Mouse (Mus musculus) left cerebral cortex, postnatal 10 days (tissue): ENCODE data around the gene Cdk4. TPM values are rescaled to one million over a fixed set of nuclear protein-coding genes. Genes with fewer than 3 reads are reported as not detected.
"Not testable (repeated sequence)": the region's sequence is repeated elsewhere in the genome, so short reads cannot be mapped to it uniquely, and the experiment has no call there.

ENCODE experiments used
- DNase-seq, 2 experiments: peaks; one replicate each; pipeline ENCODE4 v3.0.0; 2021 to 2022; ENCODE audit warnings: low spot score in 2 of 2, mixed read lengths in 1 of 2; ENCODE audit errors: extremely low spot score in 1 of 2
- intact Hi-C: fragments of 180-260 bp; cut with DNase I; formaldehyde crosslinking; loops from one replicate; pipeline ENCODE4 v1.15.1; 2025
- total RNA-seq, 2 experiments: library from RNA; stranded (reverse); gene quantifications; 2 replicates each; pipeline ENCODE4 v1.2.3; 2021

The Cdk4 gene
- total RNA-seq, 2 experiments from 2014 or later, result 114 to 123 TPM

DNA sequence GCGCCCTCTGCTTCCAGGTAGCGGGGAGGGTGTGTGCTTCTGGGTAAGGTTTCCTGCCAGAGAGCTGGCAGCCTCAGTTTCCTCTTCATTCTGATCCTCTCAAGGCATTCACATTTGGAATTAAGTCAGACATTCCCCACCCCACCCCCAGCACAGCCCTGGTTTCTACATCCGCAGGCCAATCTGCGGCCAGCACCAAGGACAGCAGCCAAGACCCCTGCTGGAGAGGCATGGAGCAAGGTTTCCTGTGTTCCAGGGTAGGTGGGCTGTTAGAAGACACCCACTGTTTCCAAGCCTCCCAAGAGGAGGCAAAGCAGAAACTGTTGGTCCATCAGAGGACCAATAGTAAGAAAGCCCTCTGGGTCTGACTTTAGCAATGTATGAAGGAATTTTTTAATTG lies 8.7 kb upstream of the Cdk4 start:
- intact Hi-C loops, result no loop called here
- DNase-seq, result no peak

DNA sequence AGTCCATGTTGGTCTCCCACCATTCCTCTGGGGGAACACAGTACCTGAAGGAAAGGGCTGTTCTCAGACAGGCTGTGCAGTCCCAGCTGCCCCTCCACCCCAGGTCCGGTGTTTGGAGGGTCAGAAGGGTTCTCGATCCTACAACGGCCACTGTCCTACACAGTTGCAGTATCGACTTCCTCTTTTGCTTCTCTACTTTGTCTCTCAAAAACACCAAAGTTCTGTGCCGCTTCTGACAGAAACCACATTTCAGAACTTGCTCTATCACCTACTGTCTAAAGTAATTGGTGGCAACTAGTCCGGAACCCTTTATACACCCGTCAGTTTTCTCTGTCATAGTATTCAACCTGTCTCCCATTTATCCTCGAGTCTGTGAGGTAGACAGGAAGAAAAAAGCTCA lies 7.9 kb upstream of the Cdk4 start:
- no peak for DNase-seq
- intact Hi-C loops, result no loop called here

DNA sequence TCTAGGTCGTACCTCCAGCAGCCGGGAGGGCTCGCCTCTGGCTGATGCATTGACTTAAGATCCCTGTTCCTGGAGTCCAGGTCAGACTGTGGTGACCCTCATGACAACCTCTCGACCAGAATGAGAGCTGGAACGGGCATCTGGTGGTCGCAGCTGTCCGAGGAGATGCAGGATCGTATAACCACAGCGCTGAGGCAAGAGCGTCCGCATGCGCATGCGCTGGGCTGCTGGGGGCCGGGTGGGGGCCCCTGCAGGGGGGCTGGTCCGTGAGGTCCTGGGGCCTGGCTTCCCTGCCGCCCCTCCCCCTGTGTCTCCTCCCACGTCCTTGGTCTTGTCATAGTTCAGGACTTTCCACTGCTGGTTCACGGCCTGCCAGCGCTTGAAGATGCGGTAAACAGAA lies 6.8 kb upstream of the Cdk4 start:
- no peak for DNase-seq

DNA sequence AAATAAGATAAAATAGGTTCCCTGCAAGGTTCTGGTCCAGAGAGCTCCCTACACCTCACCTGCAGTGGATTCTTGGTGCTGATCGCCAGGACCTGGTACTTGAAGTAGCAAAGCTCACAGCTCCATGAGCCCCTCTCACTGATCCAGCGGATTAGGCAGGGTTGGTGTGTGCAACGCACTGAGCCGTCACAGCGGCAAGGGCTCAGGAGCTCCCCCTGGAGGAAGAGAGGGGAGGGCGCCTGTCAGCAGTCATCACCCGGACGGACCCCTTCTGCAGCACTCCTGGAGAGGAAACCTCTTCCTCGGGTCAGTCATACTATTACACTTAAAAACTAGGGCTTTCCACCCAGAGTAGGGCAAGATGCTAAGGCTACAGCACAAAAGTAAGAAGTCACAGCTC lies 5.2 kb upstream of the Cdk4 start:
- DNase-seq, result peak in 1 of 2 experiments; percentile 82
- intact Hi-C loops, result no loop called here

More for the DNA sequence above, 6.8 kb upstream of the Cdk4 start:
- intact Hi-C loops, result no loop called here

DNA sequence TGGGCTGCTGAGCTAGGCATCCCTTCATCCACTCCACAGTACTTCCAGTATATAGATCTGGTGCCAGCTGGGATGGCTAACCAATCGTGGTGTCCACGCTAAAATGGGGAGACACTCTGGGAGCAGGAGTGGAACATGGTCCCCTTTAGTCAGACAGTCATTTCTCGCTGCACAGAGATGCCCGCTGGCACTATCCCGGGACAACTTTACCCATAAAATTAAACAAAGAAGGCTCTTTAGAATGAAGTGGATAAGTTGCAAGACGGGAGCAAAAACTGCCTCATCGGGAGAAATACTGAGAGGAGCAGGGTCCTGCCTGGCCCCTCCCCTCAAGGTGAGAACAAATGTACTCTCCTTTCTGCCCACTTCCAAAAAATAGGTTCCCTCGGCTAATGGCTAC lies 4.6 kb upstream of the Cdk4 start:
- DNase-seq, result no peak
- intact Hi-C loops, result no loop called here

DNA sequence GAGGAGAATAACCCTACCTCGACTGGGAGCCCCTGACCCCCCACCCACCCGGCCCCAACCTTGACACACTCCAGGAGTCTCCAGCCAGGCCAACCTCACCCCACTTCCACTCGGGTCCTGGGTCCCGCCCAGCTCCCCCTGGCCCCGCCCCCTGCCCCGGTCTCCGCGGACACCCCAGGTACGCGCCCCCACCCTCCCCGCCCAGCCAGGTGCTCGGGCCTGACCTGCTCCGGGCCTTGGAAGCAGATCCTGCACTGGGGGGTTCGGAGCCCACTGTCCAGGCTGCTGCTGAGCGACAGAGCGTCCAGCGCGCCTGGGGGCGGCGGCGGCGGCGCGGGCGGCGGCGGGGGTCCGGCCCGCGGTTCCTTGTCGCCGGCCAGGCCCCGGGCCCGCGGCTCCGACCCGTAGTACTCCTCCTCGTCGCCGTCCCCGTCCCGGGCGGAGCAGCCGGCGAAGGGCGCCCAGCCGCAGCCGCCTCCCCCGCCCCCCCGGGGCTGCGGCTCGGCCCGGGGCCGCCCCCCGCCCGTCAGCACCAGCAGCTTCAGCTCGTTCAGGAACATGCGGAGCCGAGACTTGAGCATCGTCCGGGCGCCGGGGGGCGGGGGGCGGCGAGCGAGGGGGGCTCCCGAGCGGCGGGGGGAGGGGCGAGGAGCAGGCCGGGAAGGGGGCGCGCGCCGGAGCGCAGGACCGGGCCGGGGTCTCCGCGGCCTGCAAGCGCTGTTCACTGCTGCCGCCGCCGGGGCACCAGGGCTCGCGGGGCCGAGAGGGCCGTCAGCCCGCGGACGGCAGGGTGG lies 4.0 kb upstream of the Cdk4 start:
- DNase-seq, result peak in 1 of 2 experiments; percentile 72

DNA sequence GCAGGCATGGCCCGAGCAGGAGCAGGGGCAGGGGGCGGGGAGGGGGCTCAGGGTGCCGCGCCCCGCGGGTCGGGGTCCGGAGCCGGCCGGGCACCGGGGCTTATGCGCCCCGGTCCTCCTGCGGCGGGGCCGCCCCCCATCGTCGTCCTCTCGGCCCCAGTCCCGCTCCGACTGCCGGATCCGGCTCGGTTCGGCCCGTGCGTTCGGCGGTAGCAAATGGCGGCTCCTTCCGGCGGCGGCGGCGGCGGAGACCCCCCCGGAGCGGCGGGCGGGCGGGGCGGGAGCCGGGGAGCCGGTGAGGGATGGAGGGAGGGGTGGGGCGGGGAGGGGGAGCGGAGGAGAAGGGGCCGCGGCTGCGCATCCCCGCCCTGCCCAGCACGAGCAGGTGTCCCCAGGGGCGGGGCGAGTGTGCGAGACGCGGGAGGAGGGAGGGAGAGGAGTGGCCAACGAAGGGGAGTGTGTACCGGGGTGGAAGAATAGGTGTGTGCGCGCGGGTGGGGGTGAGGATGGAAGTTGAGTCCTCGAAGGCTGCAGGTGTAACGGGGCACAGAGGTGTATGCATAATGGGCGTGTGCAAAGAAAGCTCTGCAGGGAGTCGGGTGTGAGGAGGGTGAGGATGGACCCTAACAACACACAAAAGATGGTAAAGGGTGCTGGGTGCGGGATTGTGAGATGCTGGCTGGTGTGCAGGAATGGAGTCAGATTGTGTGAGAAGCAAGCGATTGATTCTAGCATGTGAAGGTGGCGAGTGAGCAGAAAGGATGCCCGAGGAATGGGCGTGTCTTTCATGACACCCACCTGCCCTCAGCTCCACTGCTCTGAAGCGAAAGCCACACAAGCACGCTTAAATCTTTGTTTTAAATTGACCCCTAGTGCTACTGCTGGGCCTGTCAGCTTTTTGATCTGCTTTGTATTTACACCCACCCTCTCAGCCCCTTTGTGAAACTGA lies 3.1 kb upstream of the Cdk4 start, which contains the start of gene March9:
TSS of gene March9 (minus strand) at position 217 of the 949 bp plus-strand sequence.
- DNase-seq, result peak; percentile 71 to 86
- intact Hi-C loops, result no loop called here

More for the DNA sequence above, 4.0 kb upstream of the Cdk4 start:
- intact Hi-C loops, result no loop called here

DNA sequence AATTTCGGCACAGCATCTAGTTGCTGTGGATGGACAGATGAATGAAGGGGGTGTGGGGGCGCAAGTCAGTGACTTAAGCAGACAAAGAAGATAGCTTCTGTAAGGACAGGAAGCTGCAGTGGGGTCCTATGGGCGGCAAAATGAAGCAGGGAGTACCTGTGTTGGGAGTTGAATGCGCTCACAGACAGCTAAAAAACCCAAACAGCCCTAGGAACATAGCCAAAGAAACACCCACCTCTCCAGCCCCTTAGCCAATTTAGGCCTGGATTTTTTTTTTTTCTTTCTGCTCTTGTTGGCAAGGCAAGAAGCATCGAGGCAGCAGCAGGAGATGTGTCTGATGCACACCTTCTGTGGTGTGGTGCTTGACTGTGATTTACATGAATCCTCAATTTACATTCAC lies 2.2 kb upstream of the Cdk4 start:
- peak in 1 of 2 experiments; percentile 18 for DNase-seq
- intact Hi-C loops, result no loop called here

DNA sequence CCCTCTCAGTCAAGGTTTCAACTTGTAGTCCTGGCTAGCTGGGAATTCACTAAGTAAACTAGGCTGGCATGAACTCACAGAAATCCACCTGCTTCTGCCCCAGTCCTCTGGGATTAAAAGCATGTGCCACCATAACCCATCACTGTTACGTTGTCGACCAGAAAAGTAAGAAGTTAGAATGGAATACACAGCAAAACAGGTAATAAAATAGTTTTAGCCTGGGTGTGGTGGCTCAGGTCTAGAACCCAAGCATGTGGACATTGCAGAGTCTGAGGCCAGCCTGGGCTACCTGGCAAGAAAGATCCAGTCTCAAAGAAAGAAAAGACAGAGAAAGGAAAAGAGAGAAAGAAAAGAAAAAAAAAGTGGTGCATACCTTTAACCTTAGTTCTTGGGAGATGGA lies 1.8 kb upstream of the Cdk4 start:
- intact Hi-C loops, result no loop called here
- no peak for DNase-seq

DNA sequence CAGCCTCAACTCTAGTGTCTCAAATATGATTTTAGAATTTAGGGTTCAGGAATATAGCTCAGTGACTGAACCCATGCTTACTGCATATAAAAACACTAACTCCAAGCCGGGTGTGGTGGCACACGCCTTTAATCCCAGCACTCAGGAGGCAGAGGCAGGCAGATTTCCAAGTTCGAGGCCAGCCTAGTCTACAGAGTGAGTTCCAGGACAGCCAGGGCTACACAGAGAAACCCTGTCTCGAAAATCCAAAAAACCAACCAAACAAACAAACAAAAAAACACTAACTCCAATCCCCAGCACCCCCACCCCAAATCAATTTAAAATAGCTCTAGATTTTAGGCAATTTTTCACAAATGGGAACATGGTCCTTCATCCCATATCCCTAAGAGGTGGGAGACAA lies 1.2 kb upstream of the Cdk4 start:
- intact Hi-C loops, DNase-seq: not testable (repeated sequence)

DNA sequence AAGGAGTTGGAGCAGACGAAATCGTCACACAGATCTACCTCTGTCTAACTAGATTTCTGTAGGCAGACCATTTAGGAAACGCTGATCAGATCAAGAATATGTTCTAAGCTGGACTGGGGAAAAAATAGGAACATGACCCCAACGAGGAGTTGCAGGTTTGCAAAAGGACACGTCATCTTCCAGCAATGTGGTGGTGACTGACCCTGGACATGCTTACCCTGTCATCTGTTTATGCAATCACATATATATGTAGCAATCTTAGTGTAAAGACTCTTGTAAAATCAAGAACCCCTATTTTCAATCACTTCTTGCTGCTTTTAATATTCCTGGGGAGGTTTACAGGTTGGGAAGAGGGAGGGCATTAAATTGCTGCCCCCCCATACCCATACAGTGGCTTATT lies 831 bp upstream of the Cdk4 start:
- no peak for DNase-seq
- intact Hi-C loops, result no loop called here

DNA sequence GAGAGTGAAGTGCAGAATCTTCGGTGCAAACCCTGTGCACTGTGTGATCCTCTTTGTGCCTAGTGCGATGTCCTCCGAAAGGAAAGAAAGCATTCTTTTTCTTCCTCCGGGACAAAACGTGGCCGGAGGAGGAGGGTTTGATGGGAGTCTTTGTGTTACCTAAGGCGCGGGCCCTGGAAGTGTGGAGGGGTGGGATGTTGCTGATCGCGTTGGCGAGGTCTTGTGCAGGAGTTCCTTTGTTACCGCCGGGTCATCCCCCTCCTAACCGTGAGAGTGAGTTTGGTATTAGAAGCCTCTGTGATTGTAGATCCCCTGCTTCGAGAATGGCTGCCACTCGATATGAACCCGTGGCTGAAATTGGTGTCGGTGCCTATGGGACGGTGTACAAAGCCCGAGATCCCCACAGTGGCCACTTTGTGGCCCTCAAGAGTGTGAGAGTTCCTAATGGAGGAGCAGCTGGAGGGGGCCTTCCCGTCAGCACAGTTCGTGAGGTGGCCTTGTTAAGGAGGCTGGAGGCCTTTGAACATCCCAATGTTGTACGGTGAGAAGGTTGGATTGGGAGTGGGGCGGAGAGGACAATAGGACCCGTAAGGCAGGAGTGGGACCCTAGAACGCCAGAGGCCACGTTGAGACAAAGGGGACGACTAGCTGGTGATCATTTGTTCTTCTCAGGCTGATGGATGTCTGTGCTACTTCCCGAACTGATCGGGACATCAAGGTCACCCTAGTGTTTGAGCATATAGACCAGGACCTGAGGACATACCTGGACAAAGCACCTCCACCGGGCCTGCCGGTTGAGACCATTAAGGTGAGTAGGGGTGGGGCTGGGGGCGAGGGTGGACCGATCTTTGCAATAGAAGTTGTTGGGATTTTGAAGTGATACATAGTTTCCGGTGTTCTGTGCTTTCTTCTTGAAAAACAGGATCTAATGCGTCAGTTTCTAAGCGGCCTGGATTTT lies 858 bp downstream of the Cdk4 start:
- DNase-seq, result peak in 1 of 2 experiments; percentile 47
- intact Hi-C loops, result no loop called here

DNA sequence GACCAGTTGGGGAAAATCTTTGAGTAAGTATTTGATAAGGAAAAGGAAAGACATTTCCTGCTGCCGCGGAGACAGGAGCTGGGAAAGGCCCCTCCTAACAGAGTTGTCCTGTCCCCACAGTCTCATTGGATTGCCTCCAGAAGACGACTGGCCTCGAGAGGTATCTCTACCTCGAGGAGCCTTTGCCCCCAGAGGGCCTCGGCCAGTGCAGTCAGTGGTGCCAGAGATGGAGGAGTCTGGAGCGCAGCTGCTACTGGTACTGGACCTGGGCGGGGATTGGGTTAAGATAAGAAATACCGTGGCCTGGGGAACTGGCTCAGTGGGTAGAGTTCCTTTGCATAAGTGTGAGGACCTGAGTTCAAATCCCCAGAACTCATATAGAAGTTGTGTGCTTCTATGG lies 2.6 kb downstream of the Cdk4 start:
- DNase-seq, result peak in 1 of 2 experiments; percentile 29
- intact Hi-C loops, result no loop called here

DNA sequence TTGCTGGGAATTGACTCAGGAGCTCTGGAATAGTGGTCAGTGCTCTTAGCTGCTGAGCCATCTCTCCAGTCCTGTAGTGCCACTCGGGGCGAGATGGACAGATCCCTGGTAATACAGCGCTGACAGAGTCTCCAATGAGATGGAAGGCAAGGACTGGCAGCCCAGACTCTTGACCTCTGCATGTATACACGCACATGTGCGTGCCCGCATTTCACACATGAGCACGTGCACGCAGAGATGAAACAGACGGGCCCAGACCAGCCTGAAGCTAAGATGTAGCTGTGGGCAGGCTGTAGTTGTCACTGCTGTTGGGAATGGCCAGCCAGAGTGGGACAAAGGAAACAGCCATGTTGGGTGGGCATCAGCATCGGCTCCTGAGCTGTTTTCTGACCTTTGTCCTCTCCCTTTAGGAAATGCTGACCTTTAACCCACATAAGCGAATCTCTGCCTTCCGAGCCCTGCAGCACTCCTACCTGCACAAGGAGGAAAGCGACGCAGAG lies 3.2 kb downstream of the Cdk4 start:
- intact Hi-C loops, result no loop called here
- DNase-seq, result peak in 1 of 2 experiments; percentile 15

DNA sequence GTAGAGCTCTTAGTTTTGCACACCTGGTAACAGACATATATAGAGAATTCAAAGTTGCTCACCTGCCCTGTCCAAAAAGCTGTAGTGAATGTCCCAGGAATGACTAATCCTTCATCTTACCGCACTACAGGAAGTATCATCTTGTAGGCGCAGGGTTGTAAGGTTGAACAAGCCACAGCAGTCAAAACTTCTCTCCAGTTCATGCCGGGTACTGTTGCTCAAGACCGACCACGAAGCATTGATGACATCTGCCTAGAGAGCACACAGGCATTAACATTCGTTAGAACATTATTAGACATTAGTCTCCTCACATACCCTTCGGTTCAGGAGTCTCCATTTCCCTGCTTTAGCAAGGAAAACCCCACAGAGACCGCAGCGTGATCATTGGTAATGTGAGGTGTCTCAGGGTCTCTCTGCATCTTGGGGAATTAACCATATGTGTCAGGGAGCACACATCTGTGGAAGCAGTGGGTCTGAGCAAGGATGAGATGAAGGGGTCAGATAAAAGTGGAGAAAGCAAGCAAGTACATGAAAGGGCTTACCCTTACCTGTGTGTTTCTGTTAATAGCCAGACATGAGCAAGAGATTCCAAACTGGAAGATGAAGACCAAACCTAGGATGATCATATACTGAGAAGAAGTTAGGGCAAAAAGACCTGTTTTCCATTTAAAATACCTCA lies 5.2 kb downstream of the Cdk4 start:
- DNase-seq, result no peak
- intact Hi-C loops, result no loop called here

DNA sequence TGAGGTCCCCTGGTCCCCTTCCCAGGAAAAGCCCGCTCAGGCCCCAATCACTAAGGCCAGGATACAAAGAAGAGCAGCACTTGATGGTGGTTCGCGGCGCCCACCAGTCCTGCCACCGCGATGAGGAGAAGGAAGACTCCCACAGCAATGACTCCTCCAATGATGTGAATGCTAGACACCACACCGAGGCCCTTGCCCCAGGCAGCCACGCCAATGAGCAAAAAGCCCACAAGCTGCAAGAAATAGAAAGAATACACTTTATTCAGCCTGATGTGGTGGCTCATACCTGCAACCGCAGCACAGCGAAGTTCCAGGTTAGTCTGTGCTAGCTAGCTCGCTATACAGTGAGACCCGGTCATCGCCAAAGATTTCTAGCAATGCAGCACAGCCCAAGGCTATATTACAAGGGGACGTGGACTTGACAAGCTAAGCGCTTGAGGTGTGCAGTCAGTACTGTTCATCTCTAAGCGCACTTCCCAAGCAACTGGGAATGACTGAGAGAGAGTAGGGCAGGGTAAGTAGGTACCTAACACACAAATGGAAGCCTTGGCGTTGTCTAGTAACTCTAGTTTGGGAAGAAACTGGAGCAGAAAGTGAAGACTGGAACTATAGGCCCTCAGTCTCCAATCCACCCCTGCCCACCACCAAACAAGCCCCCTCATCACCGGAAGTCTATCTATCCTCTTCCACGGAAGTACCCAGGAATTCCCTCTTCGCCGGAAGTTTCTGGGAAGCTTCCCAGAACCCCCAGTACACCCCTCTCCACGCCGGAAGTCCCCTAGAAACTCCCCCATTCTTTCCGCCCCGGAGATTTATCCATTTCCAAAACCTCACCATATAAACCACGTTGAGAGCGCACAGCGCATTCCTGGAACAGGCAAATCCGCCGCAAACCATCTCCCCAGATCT lies 6.2 kb downstream of the Cdk4 start:
- intact Hi-C loops, result no loop called here
- no peak for DNase-seq
